Mouse (Mus musculus) liver, adult 2 months (tissue): ENCODE results near the gene Esrp2. TPM values are rescaled to one million over a fixed set of nuclear protein-coding genes. Genes with fewer than 3 reads are reported as not detected.
A peak's percentile ranks its signal among the peaks of the same experiment; 100 is the strongest.

Source experiments
- DNase-seq: peaks from one replicate; pipeline ENCODE4 v3.0.0-alpha.2; 2011; ENCODE audit warnings: low read depth, low spot score; ENCODE audit errors: extremely low read depth
- H3K27ac ChIP-seq: fragments of 200-500 bp; replicated peaks from 2 replicates; pipeline ENCODE4 v1.5.1; 2012; ENCODE audit warnings: low read depth, mild to moderate bottlenecking, control low read depth, inconsistent platforms, low read length; ENCODE audit not compliant: insufficient read depth
- H3K27me3 ChIP-seq: fragments of 200-500 bp; 2 replicates; pipeline ENCODE4 v1.6.1; 2012; ENCODE audit warnings: mild to moderate bottlenecking, moderate library complexity, low read length, inconsistent platforms; ENCODE audit not compliant: control insufficient read depth, insufficient read depth
- H3K36me3 ChIP-seq: fragments of 200-500 bp; 2 replicates; pipeline ENCODE4 v1.6.1; 2012; ENCODE audit warnings: low read length, inconsistent platforms; ENCODE audit not compliant: control insufficient read depth, insufficient read depth
- H3K4me1 ChIP-seq: fragments of 200-500 bp; 2 replicates; pipeline ENCODE4 v1.6.1; 2011; ENCODE audit warnings: low read length; ENCODE audit not compliant: control insufficient read depth, insufficient read depth
- H3K4me3 ChIP-seq: fragments of 200-500 bp; 2 replicates; pipeline ENCODE4 v1.5.1; 2011; ENCODE audit warnings: low read depth, mild to moderate bottlenecking, control low read depth, low read length, moderate library complexity; ENCODE audit not compliant: insufficient read depth
- H3K79me2 ChIP-seq: fragments of 200-500 bp; 2 replicates; pipeline ENCODE4 v1.6.1; 2012; ENCODE audit warnings: inconsistent platforms, mild to moderate bottlenecking, low read length, moderate library complexity; ENCODE audit not compliant: control insufficient read depth, insufficient read depth
- H3K9ac ChIP-seq: fragments of 200-500 bp; 2 replicates; pipeline ENCODE4 v1.6.1; 2012; ENCODE audit warnings: low read depth, mild to moderate bottlenecking, control low read depth, inconsistent platforms, low read length
- CTCF ChIP-seq: fragments of 200-500 bp; IDR thresholded peaks from 2 replicates; pipeline ENCODE4 v1.5.1; 2011; ENCODE audit warnings: low read depth, low read length, control low read depth
- POLR2A ChIP-seq: fragments of 200-500 bp; IDR thresholded peaks from 2 replicates; pipeline ENCODE4 v1.6.1; 2011; ENCODE audit warnings: low read length, control low read depth; ENCODE audit not compliant: insufficient read depth; ENCODE audit errors: extremely low read depth
- WGBS: fragments of 180-500 bp; shearing (Covaris S2); methylation state at CpG from one replicate; pipeline ENCODE4 v1.1.7; 2018; 5-methylcytosine and 5-hydroxymethylcytosine counted together
- polyA plus RNA-seq: library from polyadenylated mRNA; depleted of rRNA; stranded (reverse); fragments of >200 nt; gene quantifications from 2 replicates; pipeline ENCODE4 v1.2.3, GENCODE M21; 2012
- total RNA-seq: library from RNA; depleted of rRNA; stranded (reverse); fragments of >200 nt; gene quantifications from 2 replicates; pipeline ENCODE4 v1.2.3, GENCODE M21; 2014

Gene Esrp2
- total and polyA plus RNA-seq, 2 experiments = 43.6 to 86.2 TPM

GRCm38 (mm10) chr8:106137218-106137905 is 588 bp upstream of the Esrp2 start:
- TF ChIP-seq CTCF (no peak), POLR2A (no peak)
- Histone ChIP-seq H3K79me2 (peaks cover 14% of the 10 kb centered on the region; the same call in 1 of the 2 replicates), H3K9ac (peak overlapping the region; percentile 77), H3K27ac (peak overlapping the region; percentile 93), H3K4me1 (peaks cover 25% of the 10 kb centered on the region), H3K4me3 (peak overlapping the region; percentile 81), H3K36me3 (peaks cover 10% of the 10 kb centered on the region), H3K27me3 (no peaks in the 10 kb centered on the region)
- DNase-seq = no peak
- WGBS = 4% methylated on average over 22 of the region's 22 CpGs

DNA sequence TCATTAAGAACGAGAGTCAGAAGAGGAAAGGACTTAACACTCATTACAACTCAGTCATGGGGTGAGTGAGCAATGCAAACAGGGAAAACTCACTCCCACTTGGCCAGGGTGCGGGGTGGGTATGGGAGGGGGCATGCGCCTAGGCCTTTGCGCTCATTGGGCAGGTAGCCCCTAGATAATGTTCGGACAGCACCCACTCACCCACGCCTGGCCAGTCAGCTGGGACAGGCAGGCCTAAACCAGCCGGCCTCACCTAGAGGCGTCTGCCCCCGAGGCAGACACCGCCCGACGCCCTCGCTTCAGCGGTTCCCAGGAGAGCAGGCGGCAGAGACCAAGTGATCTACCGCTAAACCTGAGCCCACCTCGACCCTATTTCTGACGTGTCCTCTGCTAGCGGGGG is 1.1 kb downstream of the Esrp2 start:
- H3K9ac ChIP-seq = peak overlapping the region; percentile 96
- TF ChIP-seq POLR2A (peak; percentile 91), CTCF (no peak)
- peaks cover 14% of the 10 kb centered on the region; the same call in 1 of the 2 replicates for H3K79me2 ChIP-seq
- H3K36me3 ChIP-seq = peaks cover 24% of the 10 kb centered on the region
- H3K4me3 ChIP-seq = peak overlapping the region; percentile 81
- no peak for DNase-seq
- peak overlapping the region; percentile 90 for H3K27ac ChIP-seq
- 5% methylated on average over 19 of the region's 19 CpGs for WGBS
- H3K4me1 ChIP-seq = peaks cover 36% of the 10 kb centered on the region
- no peaks in the 10 kb centered on the region for H3K27me3 ChIP-seq

- Histone ChIP-seq H3K79me2 (peaks cover 14% of the 10 kb centered on the region; the same call in 1 of the 2 replicates), H3K36me3 (peaks cover 24% of the 10 kb centered on the region), H3K27ac (peak overlapping the region; percentile 90), H3K27me3 (no peaks in the 10 kb centered on the region), H3K4me1 (peaks cover 38% of the 10 kb centered on the region), H3K9ac (peak overlapping the region; percentile 96), H3K4me3 (peak overlapping the region; percentile 81)
- peak; percentile 98 for DNase-seq
- TF ChIP-seq POLR2A = no peak
- TF ChIP-seq CTCF = no peak
- WGBS = 12% methylated on average over 14 of the region's 14 CpGs
Observed at GRCm38 (mm10) chr8:106134751-106135571, 1.8 kb downstream of the Esrp2 start.

GRCm38 (mm10) chr8:106133946-106134345 is 2.8 kb downstream of the Esrp2 start:
- Histone ChIP-seq H3K4me3 (no peak overlapping the region), H3K4me1 (peaks cover 45% of the 10 kb centered on the region), H3K27ac (peak overlapping the region; percentile 77), H3K36me3 (peaks cover 31% of the 10 kb centered on the region), H3K79me2 (peaks cover 14% of the 10 kb centered on the region; the same call in 1 of the 2 replicates), H3K27me3 (no peaks in the 10 kb centered on the region), H3K9ac (no peak overlapping the region)
- no peak for TF ChIP-seq CTCF
- TF ChIP-seq POLR2A = no peak
- 66% methylated on average over 6 of the region's 6 CpGs for WGBS
- DNase-seq = no peak

DNA sequence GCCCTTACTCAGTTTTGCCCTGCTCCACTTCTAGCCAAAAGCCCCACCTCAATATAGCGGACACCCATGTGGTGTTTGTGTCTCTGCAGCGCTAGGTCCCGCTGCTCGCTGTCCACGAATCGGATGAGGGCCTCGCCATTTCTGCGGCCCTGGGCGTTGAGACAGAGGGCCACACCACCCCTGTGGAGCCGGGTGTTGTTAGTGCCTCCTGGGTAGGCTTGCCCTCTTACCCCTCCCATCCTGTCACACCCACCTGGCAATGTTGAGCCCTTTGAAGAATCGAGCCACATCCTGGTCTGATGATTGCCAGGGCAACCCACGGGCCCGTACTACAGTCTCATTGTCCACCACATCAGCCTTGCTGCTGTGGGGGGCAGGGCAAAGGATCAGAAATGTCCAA is 3.2 kb downstream of the Esrp2 start:
- TF ChIP-seq CTCF (no peak), POLR2A (no peak)
- Histone ChIP-seq H3K4me3 (no peak overlapping the region), H3K4me1 (peaks cover 44% of the 10 kb centered on the region), H3K27me3 (no peaks in the 10 kb centered on the region), H3K27ac (peak overlapping the region; percentile 77), H3K79me2 (peaks cover 14% of the 10 kb centered on the region; the same call in 1 of the 2 replicates), H3K9ac (no peak overlapping the region), H3K36me3 (peaks cover 34% of the 10 kb centered on the region)
- DNase-seq = peak; percentile 76
- 50% methylated on average over 13 of the region's 13 CpGs for WGBS
